Mouse (Mus musculus): ENCODE data around the gene Mip.

DNA sequence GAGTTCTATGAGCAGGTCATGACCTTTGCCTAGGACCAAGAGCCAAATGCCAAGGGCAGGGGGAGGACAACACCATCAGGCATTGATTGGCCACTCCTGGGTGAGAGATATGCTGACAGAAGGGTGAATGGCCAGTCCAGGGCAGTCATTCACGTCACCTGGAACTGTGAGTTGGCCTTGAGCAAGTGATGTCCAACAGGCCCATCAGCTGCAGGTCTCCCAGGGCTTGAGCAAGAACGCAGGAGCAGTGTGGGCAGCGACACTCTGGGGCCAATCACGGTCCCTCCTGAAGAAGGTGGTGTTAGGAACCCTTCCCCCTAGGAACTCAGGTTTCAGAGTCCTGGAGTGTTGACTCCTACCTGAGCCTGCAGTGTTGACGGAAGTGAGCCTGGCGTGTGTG, 23.8 kb upstream of the Mip start:
- TF ChIP-seq POLR2A (IDR thresholded peaks at IDR 0.05; ENCODE audit: insufficient read depth, low read depth, low read length), result no peak
- TF ChIP-seq CTCF (IDR thresholded peaks at IDR 0.05; ENCODE audit: insufficient read depth, low read depth, low read length), result no peak

Measured in olfactory bulb, adult 2 months (tissue).